Mouse (Mus musculus) MEL (cell line): ENCODE data around the gene Afdn. TPM values are rescaled to one million over a fixed set of nuclear protein-coding genes. Genes with fewer than 3 reads are reported as not detected.

ENCODE experiments used
- DNase-seq: peaks from one replicate; pipeline ENCODE4 v3.0.0; 2011; ENCODE audit warnings: low read depth, low spot score
- H3K27ac ChIP-seq: 2 replicates; pipeline ENCODE4 v1.5.1; 2012; ENCODE audit warnings: low read depth, mild to moderate bottlenecking, control low read depth, low read length, moderate library complexity; ENCODE audit not compliant: control insufficient read depth
- H3K27me3 ChIP-seq, 2 experiments: fragments of 150-350 bp in 1 of 2; sonication (generic) in 1 of 2; 2 replicates each; pipeline ENCODE4 v1.6.1; 2012; ENCODE audit warnings: low read length in 2 of 2, mild to moderate bottlenecking in 2 of 2, improper control_type of control experiment in 1 of 2, moderate library complexity in 1 of 2; ENCODE audit not compliant: insufficient read depth in 2 of 2, control insufficient read depth in 1 of 2
- H3K36me3 ChIP-seq, 2 experiments: 2 replicates each; pipeline ENCODE4 v1.6.1; 2012 to 2014; ENCODE audit warnings: low read length in 2 of 2, improper control_type of control experiment in 1 of 2, inconsistent platforms in 1 of 2, mild to moderate bottlenecking in 1 of 2; ENCODE audit not compliant: insufficient read depth in 2 of 2, control insufficient read depth in 1 of 2
- H3K4me1 ChIP-seq, 2 experiments: fragments of 150-350 bp in 1 of 2; sonication (generic) in 1 of 2; 2 replicates each; pipeline ENCODE4 v1.6.1; 2012; ENCODE audit warnings: low read length in 2 of 2, improper control_type of control experiment in 1 of 2, mild to moderate bottlenecking in 1 of 2; ENCODE audit not compliant: insufficient read depth in 2 of 2, control insufficient read depth in 1 of 2
- H3K4me3 ChIP-seq, 2 experiments: fragments of 150-350 bp in 1 of 2; sonication (generic) in 1 of 2; 2 replicates each; pipeline ENCODE4 v1.5.1; 2012; ENCODE audit warnings: low read depth in 2 of 2, low read length in 2 of 2, mild to moderate bottlenecking in 2 of 2, moderate library complexity in 2 of 2, control low read depth in 1 of 2, improper control_type of control experiment in 1 of 2; ENCODE audit not compliant: control insufficient read depth in 1 of 2, insufficient read depth in 1 of 2
- H3K79me2 ChIP-seq: 2 replicates; pipeline ENCODE4 v1.6.1; 2012; ENCODE audit warnings: mild to moderate bottlenecking, low read length, moderate library complexity; ENCODE audit not compliant: control insufficient read depth, poor library complexity, insufficient read depth
- H3K9ac ChIP-seq: 2 replicates; pipeline ENCODE4 v1.6.1; 2012; ENCODE audit warnings: low read depth, mild to moderate bottlenecking, control low read depth, low read length, moderate library complexity; ENCODE audit not compliant: control insufficient read depth, poor library complexity, severe bottlenecking
- H3K9me3 ChIP-seq: fragments of 150-350 bp; sonication (generic); replicated peaks from 2 replicates; pipeline ENCODE4 v1.6.1; 2012; ENCODE audit warnings: mild to moderate bottlenecking, low read length, improper control_type of control experiment, moderate library complexity; ENCODE audit not compliant: insufficient read depth
- CHD1 ChIP-seq: IDR thresholded peaks from 2 replicates; pipeline ENCODE4 v1.6.1; 2012; ENCODE audit warnings: low read depth, mild to moderate bottlenecking, inconsistent platforms, low read length, improper control_type of control experiment
- CHD2 ChIP-seq: IDR thresholded peaks from 2 replicates; pipeline ENCODE4 v1.6.1; 2011; ENCODE audit warnings: low read length, improper control_type of control experiment
- E2F4 ChIP-seq: IDR thresholded peaks from 2 replicates; pipeline ENCODE4 v1.6.1; 2011; ENCODE audit warnings: low read depth, low read length, improper control_type of control experiment, borderline replicate concordance
- EP300 ChIP-seq, 2 experiments: IDR thresholded peaks; 2 replicates each; pipeline ENCODE4 v1.6.1; 2011; ENCODE audit warnings: improper control_type of control experiment in 2 of 2, low read length in 2 of 2, low read depth in 1 of 2, mild to moderate bottlenecking in 1 of 2
- GATA1 ChIP-seq: IDR thresholded peaks from 2 replicates; pipeline ENCODE4 v1.6.1; 2011; ENCODE audit warnings: low read depth, low read length, improper control_type of control experiment
- JUND ChIP-seq: IDR thresholded peaks from 2 replicates; pipeline ENCODE4 v1.6.1; 2011; ENCODE audit warnings: low read depth, mild to moderate bottlenecking, improper control_type of control experiment, low read length
- MAFK ChIP-seq: IDR thresholded peaks from 2 replicates; pipeline ENCODE4 v1.6.1; 2011; ENCODE audit warnings: low read depth, mild to moderate bottlenecking, low read length, improper control_type of control experiment, borderline replicate concordance
- MEF2A ChIP-seq: IDR thresholded peaks from 2 replicates; pipeline ENCODE4 v1.6.1; 2014; ENCODE audit warnings: low read depth, mild to moderate bottlenecking, inconsistent platforms, low read length, improper control_type of control experiment; ENCODE audit not compliant: poor library complexity, insufficient replicate concordance, severe bottlenecking; ENCODE audit errors: extremely low read depth
- MXI1 ChIP-seq: IDR thresholded peaks from 2 replicates; pipeline ENCODE4 v1.6.1; 2011; ENCODE audit warnings: mild to moderate bottlenecking, low read depth, low read length, improper control_type of control experiment
- MYB ChIP-seq: IDR thresholded peaks from 2 replicates; pipeline ENCODE4 v1.6.1; 2011; ENCODE audit warnings: mild to moderate bottlenecking, low read depth, low read length, improper control_type of control experiment
- NELFE ChIP-seq: IDR thresholded peaks from 2 replicates; pipeline ENCODE4 v1.6.1; 2011; ENCODE audit warnings: low read depth, low read length, improper control_type of control experiment
- NRF1 ChIP-seq: IDR thresholded peaks from 2 replicates; pipeline ENCODE4 v1.6.1; 2014; ENCODE audit warnings: low read depth, mild to moderate bottlenecking, inconsistent platforms, low read length, improper control_type of control experiment, moderate library complexity; ENCODE audit not compliant: poor library complexity, insufficient read depth, severe bottlenecking
- POLR2AphosphoS2 ChIP-seq: IDR thresholded peaks from 2 replicates; pipeline ENCODE4 v1.6.1; 2011; ENCODE audit warnings: low read length, improper control_type of control experiment
- POLR2AphosphoS5 ChIP-seq: IDR thresholded peaks from 2 replicates; pipeline ENCODE4 v1.6.1; 2012; ENCODE audit warnings: low read depth, borderline replicate concordance, mild to moderate bottlenecking, inconsistent platforms, low read length, moderate library complexity, mixed read lengths
- SMC3 ChIP-seq: IDR thresholded peaks from 2 replicates; pipeline ENCODE4 v1.6.1; 2011; ENCODE audit warnings: low read depth, low read length, improper control_type of control experiment
- UBTF ChIP-seq: IDR thresholded peaks from 2 replicates; pipeline ENCODE4 v1.6.1; 2012; ENCODE audit warnings: low read depth, mild to moderate bottlenecking, inconsistent platforms, low read length, improper control_type of control experiment, moderate library complexity, borderline replicate concordance; ENCODE audit not compliant: insufficient read depth
- USF1 ChIP-seq: IDR thresholded peaks from 2 replicates; pipeline ENCODE4 v1.6.1; 2014; ENCODE audit warnings: low read depth, mild to moderate bottlenecking, inconsistent platforms, low read length, improper control_type of control experiment, moderate library complexity
- ZC3H11A ChIP-seq: IDR thresholded peaks from 2 replicates; pipeline ENCODE4 v1.6.1; 2012; ENCODE audit warnings: low read depth, mild to moderate bottlenecking, inconsistent platforms, low read length, improper control_type of control experiment
- ZMIZ1 ChIP-seq: IDR thresholded peaks from 2 replicates; pipeline ENCODE4 v1.6.1; 2012; ENCODE audit warnings: low read depth, mild to moderate bottlenecking, inconsistent platforms, low read length, improper control_type of control experiment, moderate library complexity
- polyA plus RNA-seq, 2 experiments: library from polyadenylated mRNA; stranded (reverse) in 1 of 2; unstranded in 1 of 2; fragments of >175 nt in 1 of 2; fragments of >200 nt in 1 of 2; gene quantifications; 2 replicates each; pipeline versions ENCODE4 v1.2.1 to v1.2.4; 2012; ENCODE audit warnings: low replicate concordance in 2 of 2, low read depth in 1 of 2; ENCODE audit not compliant: insufficient read length in 2 of 2, insufficient read depth in 1 of 2, missing spikeins in 1 of 2
- total RNA-seq: library from RNA; depleted of rRNA; stranded (reverse); fragments of 300-350 nt; gene quantifications from 2 replicates; pipeline ENCODE4 v1.2.3, GENCODE M21; 2012

Gene Afdn
- total and polyA plus RNA-seq, 3 experiments = 0.39 TPM; not detected in 1

DNA sequence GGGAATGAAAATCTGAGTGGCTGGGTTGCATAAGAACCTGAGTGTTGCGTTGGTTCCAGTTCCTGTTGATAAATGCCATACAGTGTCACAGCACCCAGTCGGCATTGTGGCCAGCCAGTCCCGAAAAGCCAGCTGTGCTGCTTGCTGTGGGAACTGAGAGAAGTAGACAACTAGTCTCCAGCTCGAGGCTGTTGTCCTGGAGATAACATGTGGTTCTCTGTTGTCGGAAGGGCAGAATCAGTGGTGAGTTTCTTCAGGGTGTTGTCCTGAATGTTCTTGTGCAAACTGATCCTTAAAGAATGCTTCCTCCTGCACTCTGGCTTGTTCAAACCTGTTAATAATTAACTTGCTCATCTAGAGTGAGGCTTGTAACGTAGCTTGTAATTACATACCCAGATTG, 107.1 kb downstream of the Afdn start:
- H3K9ac ChIP-seq = no peak overlapping the region
- TF ChIP-seq JUND (no peak), POLR2AphosphoS5 (no peak), MEF2A (no peak), E2F4 (no peak), GATA1 (no peak), CHD1 (no peak), SMC3 (no peak), UBTF (no peak), MXI1 (no peak), MYB (no peak), ZC3H11A (no peak), NRF1 (no peak), EP300 (IDR thresholded peaks at IDR 0.05; ENCODE audit: low read depth in 1 of 2, low read length in 2 of 2) (no peak), USF1 (no peak), POLR2AphosphoS2 (no peak)
- no peaks in the 10 kb centered on the region for H3K4me1 ChIP-seq
- no peak overlapping the region for H3K27ac ChIP-seq
- H3K27me3 ChIP-seq = no peaks in the 10 kb centered on the region
- no peaks in the 10 kb centered on the region for H3K9me3 ChIP-seq
- no peak for DNase-seq
- H3K36me3 ChIP-seq = no peaks in the 10 kb centered on the region
- H3K79me2 ChIP-seq = no peaks in the 10 kb centered on the region
- H3K4me3 ChIP-seq = no peak overlapping the region

DNA sequence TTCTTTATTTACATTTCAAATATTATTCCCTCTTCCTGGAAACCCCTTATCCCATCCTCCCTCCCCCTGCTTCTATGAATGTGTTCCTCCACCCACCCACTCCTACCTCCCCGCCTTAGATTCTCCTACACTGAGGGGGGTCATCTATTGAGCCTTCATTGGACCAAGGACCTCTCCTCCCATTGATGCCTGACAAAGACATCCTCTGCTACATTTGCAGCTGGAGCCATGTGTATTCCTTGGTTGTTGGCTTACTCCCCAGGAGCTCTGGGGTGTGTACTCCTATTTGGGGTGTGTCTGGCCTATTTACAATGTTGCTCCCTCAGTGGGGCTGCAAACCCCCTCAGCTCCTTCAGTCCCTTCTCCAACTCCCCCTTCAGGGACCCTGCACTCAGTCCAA, 109.9 kb downstream of the Afdn start:
- no peak overlapping the region for H3K9ac ChIP-seq
- no peak overlapping the region for H3K4me3 ChIP-seq
- no peak overlapping the region for H3K27ac ChIP-seq
- no peaks in the 10 kb centered on the region for H3K79me2 ChIP-seq
- H3K27me3 ChIP-seq = no peaks in the 10 kb centered on the region
- H3K36me3 ChIP-seq = no peaks in the 10 kb centered on the region
- TF ChIP-seq USF1 (no peak), CHD2 (no peak), NELFE (no peak), EP300 (IDR thresholded peaks at IDR 0.05; ENCODE audit: low read depth in 1 of 2, low read length in 2 of 2) (no peak), MAFK (no peak), ZMIZ1 (no peak)
- no peaks in the 10 kb centered on the region for H3K4me1 ChIP-seq
- H3K9me3 ChIP-seq = no peaks in the 10 kb centered on the region
- DNase-seq = no peak
